Mouse (Mus musculus) ES-CJ7 (cell line): ENCODE results near the gene Lrrc4b.

ENCODE experiments used
- DNase-seq: peaks from one replicate; pipeline ENCODE4 v3.0.0; 2011; ENCODE audit warnings: low read depth, low spot score

Lrrc4b gene

GRCm38 (mm10) chr7:44485572-44486195, 56.9 kb downstream of the Lrrc4b start:
- no peak for DNase-seq

GRCm38 (mm10) chr7:44486927-44487575, 58.2 kb downstream of the Lrrc4b start:
- DNase-seq: no peak

GRCm38 (mm10) chr7:44487936-44488335, 59.1 kb downstream of the Lrrc4b start:
- DNase-seq: no peak

- DNase-seq: no peak
Measured at GRCm38 (mm10) chr7:44488545-44488944, 59.7 kb downstream of the Lrrc4b start.

- no peak for DNase-seq
Measured at GRCm38 (mm10) chr7:44490281-44490680, 61.5 kb downstream of the Lrrc4b start.

GRCm38 (mm10) chr7:44491391-44491790, 62.6 kb downstream of the Lrrc4b start:
- no peak for DNase-seq

GRCm38 (mm10) chr7:44492166-44492826, 63.5 kb downstream of the Lrrc4b start:
- DNase-seq: no peak

- no peak for DNase-seq
Measured at GRCm38 (mm10) chr7:44494681-44495080, 65.9 kb downstream of the Lrrc4b start.

- peak; percentile 31 for DNase-seq
Measured at GRCm38 (mm10) chr7:44495086-44495485, 66.3 kb downstream of the Lrrc4b start.

GRCm38 (mm10) chr7:44495992-44496770, 67.4 kb downstream of the Lrrc4b start, which contains the start of the genes Emc10 and Fam71e1:
Emc10 (minus strand) TSS chr7:44496529.
Fam71e1 (plus strand) TSS chr7:44496581.
- DNase-seq: peak; percentile 100

- DNase-seq: no peak
Measured at GRCm38 (mm10) chr7:44496771-44497109, 67.9 kb downstream of the Lrrc4b start.

- no peak for DNase-seq
Measured at GRCm38 (mm10) chr7:44497361-44498055, 68.7 kb downstream of the Lrrc4b start.

GRCm38 (mm10) chr7:44498922-44499321, 70.1 kb downstream of the Lrrc4b start:
- no peak for DNase-seq

GRCm38 (mm10) chr7:44500046-44500445, 71.2 kb downstream of the Lrrc4b start:
- peak; percentile 65 for DNase-seq

- peak; percentile 82 for DNase-seq
Measured at GRCm38 (mm10) chr7:44501563-44502115, 72.8 kb downstream of the Lrrc4b start.

- no peak for DNase-seq
Measured at GRCm38 (mm10) chr7:44507491-44507890, 78.7 kb downstream of the Lrrc4b start.
